Mouse (Mus musculus): ENCODE results near the gene Slc4a11. TPM values are rescaled to one million over a fixed set of nuclear protein-coding genes. Genes with fewer than 3 reads are reported as not detected.

Gene Slc4a11
- polyA plus RNA-seq, 1 experiment: not detected

DNA sequence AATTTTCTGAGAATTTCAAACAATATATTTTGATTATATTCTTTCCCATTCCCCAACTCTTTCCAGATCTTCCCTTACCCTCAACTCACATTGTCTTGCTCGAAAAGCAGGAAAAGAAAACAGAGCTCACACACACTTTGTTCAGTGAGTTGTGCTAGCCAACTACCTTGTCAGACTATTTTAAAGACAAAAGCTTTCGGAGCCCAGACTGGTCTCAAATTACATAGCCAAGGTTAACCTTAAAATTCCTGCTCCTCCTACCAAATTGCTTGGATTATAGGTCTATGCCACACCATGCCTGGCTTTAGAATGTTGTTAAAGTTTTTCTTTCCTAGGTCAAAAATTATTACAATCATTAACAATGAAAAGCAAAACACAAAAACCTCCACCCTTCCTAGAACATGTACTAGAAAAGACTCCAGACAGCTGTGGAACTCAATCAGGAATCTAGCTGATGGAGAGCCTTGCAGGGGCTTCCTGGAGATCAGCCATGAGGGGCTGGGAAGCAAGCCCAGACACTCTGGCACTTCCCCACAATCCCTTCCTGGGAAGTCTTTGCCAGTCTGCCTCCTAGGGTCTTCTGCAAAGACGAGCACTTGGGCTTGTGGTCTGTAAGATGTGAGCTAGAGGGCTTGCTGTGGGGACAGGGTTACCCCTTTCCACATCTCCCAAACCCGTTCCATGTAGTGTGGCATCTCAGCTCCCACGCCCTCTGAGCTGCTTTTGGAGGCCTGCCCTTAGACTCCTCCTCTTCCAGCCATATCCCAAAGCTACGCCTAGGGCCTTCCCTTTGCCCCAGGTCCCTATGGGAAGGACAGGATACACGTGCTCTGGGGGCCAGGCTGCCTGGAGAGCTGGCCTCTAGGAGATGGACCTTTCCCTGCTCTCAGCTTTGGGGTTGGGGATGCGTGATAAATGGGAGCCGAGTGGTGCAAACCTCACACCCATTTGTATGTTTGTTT, 7.0 kb upstream of the Slc4a11 start:
- Histone ChIP-seq H3K27ac (replicated peaks; ENCODE audit: low read depth, low read length) (no peak overlapping the region), H3K4me1 (ENCODE audit: control insufficient read depth, insufficient read depth, insufficient read length, low read length) (no peaks in the 10 kb centered on the region), H3K4me3 (ENCODE audit: insufficient read depth, low read depth, low read length) (no peak overlapping the region)

DNA sequence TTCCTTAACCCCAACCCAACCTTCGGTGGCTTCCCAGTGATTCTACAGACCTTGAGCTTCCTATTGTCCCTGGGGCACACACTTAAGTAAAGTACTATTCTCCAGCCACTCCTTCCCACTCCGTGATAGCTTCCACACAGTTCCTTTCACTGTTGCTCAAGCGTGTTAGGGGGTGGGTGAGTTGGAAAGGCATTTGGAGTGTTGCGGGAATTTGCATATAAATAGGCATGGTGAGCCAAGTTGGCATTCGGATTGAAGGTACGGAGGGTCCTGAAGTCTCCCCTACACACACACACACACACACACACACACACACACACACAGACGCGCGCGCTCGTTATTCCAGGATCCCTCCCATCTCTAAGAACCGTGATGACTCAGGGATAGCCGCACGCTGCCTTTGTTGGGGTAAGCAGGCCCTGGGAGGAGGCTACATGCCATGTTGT, 525 bp upstream of the Slc4a11 start:
- Histone ChIP-seq H3K4me1 (ENCODE audit: control insufficient read depth, insufficient read depth, insufficient read length, low read length) (peaks cover 6% of the 10 kb centered on the region), H3K4me3 (ENCODE audit: insufficient read depth, low read depth, low read length) (peak overlapping the region; percentile 52), H3K27ac (replicated peaks; ENCODE audit: low read depth, low read length) (no peak overlapping the region)

DNA sequence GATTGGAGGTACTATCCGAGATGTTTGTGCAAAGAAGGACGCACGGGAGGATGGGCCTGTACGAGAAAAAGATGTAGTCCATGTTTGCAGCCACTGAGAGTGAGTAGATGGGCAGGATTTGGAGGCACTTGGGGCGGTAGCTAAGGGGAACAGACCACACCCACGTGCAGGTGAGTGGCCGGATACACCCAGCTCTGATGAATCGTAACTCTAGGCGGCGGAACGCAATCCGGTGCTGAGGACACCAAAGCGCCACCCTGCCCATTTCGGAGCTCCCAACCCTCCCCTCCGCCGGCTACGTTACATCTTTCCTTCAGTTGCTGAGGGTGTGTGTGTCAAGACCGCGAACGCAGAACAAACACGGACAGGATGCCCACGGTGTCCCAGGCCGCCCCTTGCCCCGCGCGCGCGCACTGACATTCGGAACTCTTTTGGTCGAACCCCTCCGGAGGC, 593 bp downstream of the Slc4a11 start:
- peaks cover 6% of the 10 kb centered on the region for H3K4me1 ChIP-seq (ENCODE audit: control insufficient read depth, insufficient read depth, insufficient read length, low read length)

DNA sequence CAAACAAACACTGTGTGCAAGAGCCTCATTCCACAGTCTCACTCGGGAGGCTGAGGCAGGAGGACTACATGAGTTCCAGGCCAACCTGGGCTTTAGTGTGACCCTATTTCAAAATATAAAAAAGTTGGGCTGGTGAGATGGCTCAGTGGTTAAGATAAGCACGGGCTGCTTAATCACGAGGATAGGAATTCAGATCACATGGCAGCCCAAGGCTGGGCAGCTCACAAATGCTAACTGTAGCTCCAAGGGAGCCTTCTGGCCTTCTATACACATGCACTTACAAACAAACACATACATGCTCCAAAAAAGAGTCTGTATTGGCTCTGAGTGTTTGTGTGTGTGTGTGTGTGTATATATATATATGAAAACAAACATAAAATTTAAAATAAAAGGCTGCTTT, 3.8 kb downstream of the Slc4a11 start:
- peaks cover 6% of the 10 kb centered on the region for H3K4me1 ChIP-seq (ENCODE audit: control insufficient read depth, insufficient read depth, insufficient read length, low read length)
- H3K27ac ChIP-seq (replicated peaks; ENCODE audit: low read depth, low read length): no peak overlapping the region
- H3K4me3 ChIP-seq (ENCODE audit: insufficient read depth, low read depth, low read length): no peak overlapping the region

More for the DNA sequence above, 593 bp downstream of the Slc4a11 start:
- Histone ChIP-seq H3K4me3 (ENCODE audit: insufficient read depth, low read depth, low read length) (peak overlapping the region; percentile 52), H3K27ac (replicated peaks; ENCODE audit: low read depth, low read length) (no peak overlapping the region)

DNA sequence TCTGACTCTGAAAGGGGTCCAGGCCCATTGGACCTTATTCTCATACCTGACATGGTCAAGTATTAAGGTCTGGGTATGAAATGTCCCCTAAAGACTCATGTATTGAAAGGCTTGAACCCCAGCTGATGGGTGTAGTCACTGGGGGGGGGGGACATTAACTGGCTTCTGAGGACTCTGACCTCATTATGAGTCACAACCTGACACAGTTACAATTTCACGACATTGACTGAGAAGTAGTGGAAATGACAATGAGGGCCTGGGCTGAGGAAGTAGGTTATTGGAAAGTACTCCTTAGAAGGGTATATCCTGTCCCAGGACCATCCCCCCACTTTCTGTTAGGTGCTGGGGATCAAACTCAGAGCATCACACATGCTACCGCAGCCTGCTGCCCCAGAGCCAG, 8.3 kb downstream of the Slc4a11 start:
- Histone ChIP-seq H3K4me1 (ENCODE audit: control insufficient read depth, insufficient read depth, insufficient read length, low read length) (no peaks in the 10 kb centered on the region), H3K27ac (replicated peaks; ENCODE audit: low read depth, low read length) (no peak overlapping the region), H3K4me3 (ENCODE audit: insufficient read depth, low read depth, low read length) (no peak overlapping the region)

DNA sequence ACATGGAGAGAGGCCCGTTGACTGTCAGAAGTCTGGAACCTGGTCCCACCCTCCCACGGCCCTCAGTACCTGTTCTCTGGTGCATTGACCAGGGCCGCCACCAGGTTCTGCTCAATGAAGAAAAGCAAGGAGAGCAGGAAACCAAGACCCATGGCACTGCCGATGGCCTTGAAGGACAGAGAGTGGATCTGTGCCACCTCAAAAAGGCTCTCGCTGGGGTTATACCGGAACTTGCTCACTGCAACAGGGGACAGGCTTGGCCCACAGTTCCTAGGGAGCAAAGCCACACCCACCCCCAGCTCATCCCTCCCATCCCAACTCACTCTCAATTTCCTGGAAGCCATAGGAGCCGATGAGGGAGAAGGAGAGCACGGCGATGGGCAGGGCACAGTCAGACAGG, 11.9 kb downstream of the Slc4a11 start:
- no peak overlapping the region for H3K27ac ChIP-seq (replicated peaks; ENCODE audit: low read depth, low read length)

DNA sequence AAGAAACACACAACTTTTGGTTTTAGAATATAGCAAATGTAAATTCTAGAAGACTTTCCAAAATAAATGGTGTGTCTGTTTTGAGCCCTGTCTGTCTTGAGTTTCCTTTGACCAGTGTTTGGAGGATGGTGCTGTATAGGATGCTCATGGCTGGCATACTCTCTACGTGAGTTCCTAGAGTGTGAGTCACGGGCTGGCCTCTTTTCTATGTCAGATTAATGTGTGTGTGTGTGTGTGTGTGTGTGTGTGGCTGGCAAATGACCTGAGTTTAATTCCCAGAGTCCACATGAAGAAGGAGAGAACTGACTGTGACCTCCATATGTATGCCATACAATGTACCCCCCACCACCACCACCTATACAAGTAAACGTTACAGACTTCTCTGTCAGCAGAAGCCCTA, 15.8 kb downstream of the Slc4a11 start:
- H3K27ac ChIP-seq (replicated peaks; ENCODE audit: low read depth, low read length): no peak overlapping the region
- no peak overlapping the region for H3K4me3 ChIP-seq (ENCODE audit: insufficient read depth, low read depth, low read length)
- no peaks in the 10 kb centered on the region for H3K4me1 ChIP-seq (ENCODE audit: control insufficient read depth, insufficient read depth, insufficient read length, low read length)

More for the DNA sequence above, 11.9 kb downstream of the Slc4a11 start:
- H3K4me3 ChIP-seq (ENCODE audit: insufficient read depth, low read depth, low read length): no peak overlapping the region
- H3K4me1 ChIP-seq (ENCODE audit: control insufficient read depth, insufficient read depth, insufficient read length, low read length): no peaks in the 10 kb centered on the region

DNA sequence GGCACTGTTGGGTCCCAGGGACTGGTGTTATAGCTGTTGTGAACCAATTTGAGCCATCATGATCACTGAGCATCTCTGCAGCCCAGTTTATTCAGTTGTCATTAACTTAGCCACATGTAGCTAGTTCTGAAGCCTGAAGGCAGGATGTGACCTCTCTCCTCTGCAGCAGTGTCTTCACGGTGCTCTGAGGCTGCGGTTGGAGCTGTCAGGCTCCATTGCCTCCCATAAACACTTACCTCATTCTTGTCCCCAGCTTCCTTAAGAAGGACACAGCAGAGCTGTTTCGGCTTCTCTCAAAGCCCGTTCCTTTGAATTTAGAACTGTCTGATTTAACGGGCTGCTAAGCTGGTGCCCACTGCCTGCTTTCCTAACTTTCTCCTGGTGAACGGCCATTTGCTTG, 17.4 kb downstream of the Slc4a11 start:
- no peak overlapping the region for H3K27ac ChIP-seq (replicated peaks; ENCODE audit: low read depth, low read length)
- H3K4me3 ChIP-seq (ENCODE audit: insufficient read depth, low read depth, low read length): no peak overlapping the region
- no peaks in the 10 kb centered on the region for H3K4me1 ChIP-seq (ENCODE audit: control insufficient read depth, insufficient read depth, insufficient read length, low read length)

DNA sequence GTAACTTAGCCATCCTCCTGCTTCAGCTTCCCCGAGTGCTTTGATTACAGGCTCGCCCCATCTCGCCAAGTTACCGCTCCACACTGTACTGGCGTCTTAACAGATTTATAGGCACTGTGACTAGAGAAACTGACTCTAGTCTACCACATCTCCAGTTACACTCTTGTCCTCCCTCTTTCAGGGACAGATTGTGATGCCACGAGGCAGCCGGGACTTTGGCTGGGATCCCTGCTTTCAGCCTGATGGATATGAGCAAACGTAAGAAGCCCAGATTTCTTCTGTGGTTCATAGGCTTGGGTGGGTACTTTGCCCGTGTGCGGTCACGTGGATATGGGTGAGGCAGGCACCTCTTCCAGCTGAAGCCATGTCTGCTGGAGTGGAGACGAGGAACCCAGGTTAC, 18.2 kb downstream of the Slc4a11 start:
- Histone ChIP-seq H3K4me1 (ENCODE audit: control insufficient read depth, insufficient read depth, insufficient read length, low read length) (no peaks in the 10 kb centered on the region), H3K27ac (replicated peaks; ENCODE audit: low read depth, low read length) (no peak overlapping the region), H3K4me3 (ENCODE audit: insufficient read depth, low read depth, low read length) (no peak overlapping the region)

DNA sequence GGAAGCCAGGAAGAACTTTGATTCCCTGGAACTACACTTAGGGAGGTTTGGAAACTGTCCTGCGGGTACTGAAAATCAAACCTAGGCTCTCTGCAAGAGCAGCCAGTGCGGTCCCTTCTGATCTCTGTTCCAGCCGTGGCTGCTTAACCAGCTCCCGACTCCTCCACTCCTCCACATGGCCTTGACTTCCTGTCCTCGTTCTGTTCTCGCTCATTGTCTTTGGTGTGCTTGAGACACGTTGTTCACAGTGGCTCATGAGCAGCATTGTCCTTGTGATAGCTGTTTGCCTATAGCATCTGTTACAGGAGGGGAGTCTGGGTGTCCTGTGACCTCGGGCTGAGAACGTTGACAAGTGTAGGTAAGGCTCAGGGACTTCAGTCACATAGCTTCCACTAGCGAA, 20.1 kb downstream of the Slc4a11 start:
- no peak overlapping the region for H3K4me3 ChIP-seq (ENCODE audit: insufficient read depth, low read depth, low read length)
- H3K27ac ChIP-seq (replicated peaks; ENCODE audit: low read depth, low read length): no peak overlapping the region
- H3K4me1 ChIP-seq (ENCODE audit: control insufficient read depth, insufficient read depth, insufficient read length, low read length): no peaks in the 10 kb centered on the region

DNA sequence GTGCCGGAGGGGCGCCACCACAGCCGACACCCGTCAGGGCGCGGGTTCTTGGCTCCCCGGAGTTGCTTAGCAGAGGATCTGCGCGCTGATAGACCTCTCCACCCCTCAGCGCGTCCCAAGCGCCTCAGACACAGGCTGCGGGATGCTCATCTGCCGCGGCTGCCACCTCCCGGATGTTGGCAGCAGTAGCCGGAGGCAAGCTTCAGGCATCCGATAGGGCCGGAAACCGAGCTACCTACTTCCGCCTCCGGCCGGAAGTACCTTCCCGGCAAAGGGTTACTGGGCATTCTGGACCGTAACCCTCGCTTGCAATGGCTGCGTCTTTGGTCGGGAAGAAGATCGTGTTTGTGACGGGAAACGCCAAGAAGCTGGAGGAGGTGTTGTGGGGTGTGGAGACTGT, 29.8 kb downstream of the Slc4a11 start, which contains the start of gene Itpa:
Gene Itpa, plus strand, starts transcription at position 52 of the 400 bp plus-strand sequence.
- Histone ChIP-seq H3K4me1 (ENCODE audit: control insufficient read depth, insufficient read depth, insufficient read length, low read length) (peaks cover 8% of the 10 kb centered on the region; the same call in 1 of the 2 replicates), H3K27ac (replicated peaks; ENCODE audit: low read depth, low read length) (peak within 1 kb of the TSS; percentile 66), H3K4me3 (ENCODE audit: insufficient read depth, low read depth, low read length) (peak within 1 kb of the TSS; percentile 72)

DNA sequence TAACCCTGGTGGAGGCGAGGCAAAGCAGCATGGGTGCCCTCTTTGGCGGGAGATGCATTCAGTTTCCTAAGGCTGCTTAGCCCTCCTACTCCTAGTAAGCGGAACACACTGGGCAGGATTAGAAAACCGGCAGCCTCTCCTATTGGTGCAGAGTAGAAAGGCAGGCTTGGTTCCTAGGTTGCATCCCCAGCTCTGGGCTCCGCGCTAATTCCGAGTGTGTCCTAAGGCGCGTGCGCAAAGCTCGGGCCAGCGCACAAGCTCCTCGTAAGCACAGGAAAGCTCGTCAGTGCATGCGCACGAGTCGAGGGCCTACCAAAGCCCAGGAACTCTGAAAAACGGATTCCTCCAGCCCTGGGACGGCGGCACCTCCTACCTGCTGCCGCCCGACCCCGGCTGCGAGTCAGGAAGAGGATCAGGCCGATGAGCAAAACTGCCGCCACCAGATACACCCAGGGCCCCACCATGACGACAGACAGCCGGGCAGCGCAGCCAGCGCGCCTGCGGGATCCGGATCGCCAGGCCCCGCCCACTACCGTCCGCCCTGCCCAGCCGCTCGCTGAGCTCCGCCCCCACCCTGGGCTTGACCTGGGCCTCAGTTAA, 33.1 kb downstream of the Slc4a11 start, which contains the start of gene Ddrgk1:
Gene Ddrgk1, minus strand, starts transcription at position 558 of the 600 bp plus-strand sequence.
- Histone ChIP-seq H3K4me3 (ENCODE audit: insufficient read depth, low read depth, low read length) (peak within 1 kb of the TSS; percentile 82), H3K4me1 (ENCODE audit: control insufficient read depth, insufficient read depth, insufficient read length, low read length) (peaks cover 8% of the 10 kb centered on the region; the same call in 1 of the 2 replicates), H3K27ac (replicated peaks; ENCODE audit: low read depth, low read length) (peak within 1 kb of the TSS; percentile 93)

DNA sequence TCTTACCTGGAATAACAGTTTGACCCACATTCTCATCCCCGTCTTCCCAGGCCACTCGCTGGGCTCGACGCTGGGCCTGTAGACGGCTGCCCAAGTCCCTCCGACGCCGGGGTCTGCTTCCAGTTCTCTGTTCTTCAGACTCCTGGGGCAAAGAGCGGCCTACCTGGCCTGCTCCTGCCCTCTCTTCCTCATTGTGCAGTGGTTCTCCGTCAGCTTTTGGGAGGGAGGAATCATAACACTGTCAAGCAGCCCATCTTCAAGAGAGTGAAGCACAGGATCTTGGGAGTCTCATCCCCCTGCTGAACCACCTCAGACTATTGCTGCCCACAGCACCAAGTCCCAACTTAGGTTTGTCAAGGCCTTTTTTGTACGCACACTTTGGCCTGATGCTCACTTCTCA, 34.0 kb downstream of the Slc4a11 start:
- Histone ChIP-seq H3K4me1 (ENCODE audit: control insufficient read depth, insufficient read depth, insufficient read length, low read length) (peaks cover 7% of the 10 kb centered on the region; the same call in 1 of the 2 replicates), H3K27ac (replicated peaks; ENCODE audit: low read depth, low read length) (no peak overlapping the region), H3K4me3 (ENCODE audit: insufficient read depth, low read depth, low read length) (peak overlapping the region; percentile 82; the same call in 1 of the 2 replicates)

DNA sequence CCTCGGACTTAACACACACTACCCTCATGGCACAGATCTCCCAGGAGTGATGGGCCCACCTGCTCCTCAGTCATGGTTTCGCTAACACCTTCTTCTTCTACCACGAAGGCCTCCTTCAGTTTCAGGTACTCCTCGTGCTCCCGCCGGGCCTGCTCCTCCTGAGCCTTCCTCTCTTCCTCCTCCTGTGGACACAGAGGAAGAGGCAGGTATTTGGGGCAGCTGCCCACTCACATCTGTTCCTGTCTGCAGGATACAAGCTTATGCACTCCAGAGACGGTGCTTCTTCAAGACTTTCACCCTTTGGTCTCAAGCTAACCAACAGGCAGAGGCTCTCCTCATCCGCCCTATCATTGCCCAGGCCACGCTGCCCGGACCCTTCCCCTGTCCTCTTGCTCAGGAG, 38.8 kb downstream of the Slc4a11 start:
- Histone ChIP-seq H3K27ac (replicated peaks; ENCODE audit: low read depth, low read length) (no peak overlapping the region), H3K4me3 (ENCODE audit: insufficient read depth, low read depth, low read length) (no peak overlapping the region), H3K4me1 (ENCODE audit: control insufficient read depth, insufficient read depth, insufficient read length, low read length) (no peaks in the 10 kb centered on the region)

DNA sequence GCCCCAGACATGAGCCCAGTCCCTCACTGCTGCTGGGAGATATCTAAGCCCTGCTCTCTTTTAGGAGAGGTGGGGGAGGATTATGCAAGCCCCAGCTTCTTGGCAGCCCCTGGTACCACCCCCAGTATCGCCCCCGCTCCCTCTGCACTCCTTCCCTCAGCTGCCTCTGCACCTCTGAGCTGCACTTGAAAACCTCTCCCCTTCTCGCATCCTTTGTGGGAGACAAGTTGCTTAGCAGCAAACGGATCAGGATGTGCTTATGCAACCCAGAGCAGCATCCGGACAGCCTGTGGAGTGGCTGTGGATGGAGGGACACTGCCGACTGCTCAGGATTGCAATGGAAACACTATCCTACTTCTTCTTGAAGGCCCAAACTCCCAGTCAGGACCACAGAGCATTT, 39.8 kb downstream of the Slc4a11 start:
- Histone ChIP-seq H3K4me3 (ENCODE audit: insufficient read depth, low read depth, low read length) (no peak overlapping the region), H3K4me1 (ENCODE audit: control insufficient read depth, insufficient read depth, insufficient read length, low read length) (no peaks in the 10 kb centered on the region), H3K27ac (replicated peaks; ENCODE audit: low read depth, low read length) (no peak overlapping the region)
